17 mouse cellular contexts compared by ENCODE assay signal in the genomic region with DNA sequence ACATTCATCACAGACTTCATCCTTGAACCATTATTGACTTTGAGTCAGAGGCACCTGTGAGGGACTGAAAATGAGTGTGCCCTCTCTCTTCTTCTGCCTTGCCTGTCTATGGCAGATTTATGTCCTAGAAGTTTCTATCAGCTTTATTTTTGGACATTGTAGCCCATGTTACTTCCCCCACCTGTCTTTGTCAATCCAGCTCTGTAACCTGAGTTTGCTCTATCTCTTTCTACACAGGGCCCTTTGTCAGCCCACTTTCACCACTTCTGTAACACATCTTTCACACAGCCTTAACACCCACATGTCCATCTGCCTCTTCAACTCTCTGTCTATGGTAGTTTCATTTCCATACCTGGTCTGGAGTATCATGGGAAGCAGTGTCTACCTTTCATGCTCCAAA.
DNase-seq lines count a peak whose midpoint lies in the region; ATAC-seq and TF ChIP-seq lines count a peak whose summit lies in the region.
"Had no signal": no experiment of that assay in that cellular context is flagged by ENCODE, and none has a peak within 500 bp of the region (broad histone marks: within the 10 kb centered on the region; RNA-seq: fewer than 3 reads in every experiment).

No protein-coding gene starts in this region.

- no peaks in the 10 kb centered on the region for H3K79me3 ChIP-seq in C2C12 (ENCODE audit: low read depth)

- H3K9ac ChIP-seq in forebrain, postnatal 0 days, result no peak overlapping the region
- H3K9ac ChIP-seq: embryonic facial prominence, embryonic 12.5 days; forebrain, embryonic 13.5 days; forebrain, embryonic 15.5 days had no signal

- no peaks in the 10 kb centered on the region for H3K36me3 ChIP-seq in C2C12 (ENCODE audit: control insufficient read depth, insufficient read depth)
- H3K36me3 ChIP-seq in myocyte (ENCODE audit: control insufficient read depth, insufficient read depth), result no peaks in the 10 kb centered on the region
- no peaks in the 10 kb centered on the region for H3K36me3 ChIP-seq in forebrain, postnatal 0 days (ENCODE audit: insufficient read depth)
- H3K36me3 ChIP-seq: embryonic facial prominence, embryonic 10.5 days; embryonic facial prominence, embryonic 12.5 days; forebrain, embryonic 15.5 days had no signal

- H3K27me3 ChIP-seq in C2C12 (ENCODE audit: control insufficient read depth, insufficient read depth, insufficient read length) (no peaks in the 10 kb centered on the region), myocyte (ENCODE audit: control insufficient read depth, insufficient read depth, insufficient read length) (no peaks in the 10 kb centered on the region)
- no peaks in the 10 kb centered on the region for H3K27me3 ChIP-seq in forebrain, postnatal 0 days (ENCODE audit: insufficient read depth, low read length)
- H3K27me3 ChIP-seq: embryonic facial prominence, embryonic 12.5 days; forebrain, embryonic 13.5 days; forebrain, embryonic 15.5 days had no signal

- no peaks in the 10 kb centered on the region for H3K9me3 ChIP-seq in forebrain, postnatal 0 days (ENCODE audit: low read length)
- H3K9me3 ChIP-seq: embryonic facial prominence, embryonic 10.5 days; embryonic facial prominence, embryonic 12.5 days; forebrain, embryonic 13.5 days; forebrain, embryonic 15.5 days had no signal

- H3K4me1 ChIP-seq in forebrain, postnatal 0 days (ENCODE audit: insufficient read depth), result no peaks in the 10 kb centered on the region

- no peak overlapping the region for H3ac ChIP-seq in C2C12 (ENCODE audit: control insufficient read depth, insufficient read length, low read depth)
- no peak overlapping the region for H3ac ChIP-seq in myocyte (ENCODE audit: control insufficient read depth, insufficient read length)

- H3K4me3 ChIP-seq in C2C12 (ENCODE audit: insufficient read depth, poor library complexity, severe bottlenecking) (no peak overlapping the region), myocyte (no peak overlapping the region)
- no peak overlapping the region for H3K4me3 ChIP-seq in forebrain, postnatal 0 days (ENCODE audit: low read depth, low read length)
- H3K4me3 ChIP-seq: embryonic facial prominence, embryonic 10.5 days; embryonic facial prominence, embryonic 12.5 days; forebrain, embryonic 13.5 days; forebrain, embryonic 15.5 days had no signal

- no peaks in the 10 kb centered on the region for H3K79me2 ChIP-seq in C2C12 (ENCODE audit: control insufficient read depth, insufficient read depth)
- H3K79me2 ChIP-seq in myocyte (ENCODE audit: control insufficient read depth, insufficient read depth), result no peaks in the 10 kb centered on the region

- H3K4me2 ChIP-seq in myocyte (ENCODE audit: low read depth), result peak overlapping the region; percentile 0
- H3K4me2 ChIP-seq in forebrain, postnatal 0 days (ENCODE audit: low read depth), result no peak overlapping the region
- H3K4me2 ChIP-seq: embryonic facial prominence, embryonic 12.5 days; forebrain, embryonic 13.5 days; forebrain, embryonic 15.5 days had no signal

- no peak for DNase-seq in frontal cortex, postnatal 25 days (ENCODE audit: low spot score in 2 of 2)
- no peak for DNase-seq in forebrain, postnatal 0 days
- DNase-seq: adrenal gland, postnatal 10 days; adrenal gland, postnatal 25 days; B cell, adult 2 months; cerebellum, adult 11-12 months; cerebellum, adult 2 months; cerebellum, adult 9-10 months; cerebellum, postnatal 10 days; cerebellum, postnatal 25 days had no signal

- H3K27ac ChIP-seq in forebrain, postnatal 0 days (ENCODE audit: low read depth, low read length), result no peak overlapping the region
- H3K27ac ChIP-seq: embryonic facial prominence, embryonic 10.5 days; embryonic facial prominence, embryonic 12.5 days; forebrain, embryonic 13.5 days; forebrain, embryonic 15.5 days had no signal

- TF ChIP-seq POLR2A in myocyte (IDR thresholded peaks at IDR 0.05; ENCODE audit: insufficient read length, low read depth), result no peak

- ATAC-seq in frontal cortex, adult (ENCODE audit: low TSS enrichment), result peak; percentile 32; the same call in 1 of the 2 replicates
- no peak for ATAC-seq in forebrain, postnatal 0 days
- ATAC-seq: forebrain, embryonic 13.5 days; forebrain, embryonic 15.5 days had no signal

- no peak for TF ChIP-seq CTCF in C2C12 (IDR thresholded peaks at IDR 0.05; ENCODE audit: control insufficient read depth, insufficient read depth, insufficient read length)
- TF ChIP-seq CTCF in forebrain, postnatal 0 days (IDR thresholded peaks at IDR 0.05; ENCODE audit: low read depth), result no peak

TF ChIP-seq in C2C12, 6 proteins besides CTCF, POLR2A, EP300 and RAD21:
- TF ChIP-seq FOSL1 (IDR thresholded peaks at IDR 0.05; ENCODE audit: insufficient read depth, low read length, poor library complexity, severe bottlenecking) (no peak), MYOD1 (IDR thresholded peaks at IDR 0.05; ENCODE audit: control insufficient read depth, insufficient read length, low read depth) (peak; percentile 53)

TF ChIP-seq in myocyte, 11 proteins besides CTCF, POLR2A, EP300 and RAD21:
- TF ChIP-seq TCF3 (IDR thresholded peaks at IDR 0.05; ENCODE audit: insufficient read length, low read depth) (no peak), MYOD1 (IDR thresholded peaks at IDR 0.05; ENCODE audit: control insufficient read depth in 1 of 3, insufficient read length in 2 of 3, low read depth in 2 of 3) (peak; percentile 20 to 78 (median 64)), TCF12 (IDR thresholded peaks at IDR 0.05; ENCODE audit: insufficient read depth, poor library complexity, severe bottlenecking) (no peak), SRF (IDR thresholded peaks at IDR 0.05; ENCODE audit: control insufficient read depth, insufficient read length, low read depth) (no peak), REST (IDR thresholded peaks at IDR 0.05; ENCODE audit: insufficient read depth, insufficient read length) (no peak), MYOG (IDR thresholded peaks at IDR 0.05; ENCODE audit: control insufficient read depth in 1 of 3, insufficient read depth in 1 of 3, insufficient read length in 2 of 3, low read depth in 2 of 3) (no peak)
